Mouse (Mus musculus) stomach, postnatal 0 days (tissue): Measurements from ENCODE around the gene Bloc1s4.

Source experiments
- CTCF ChIP-seq: IDR thresholded peaks from 2 replicates; pipeline ENCODE4 v1.5.1; 2016; ENCODE audit warnings: antibody characterized with exemption, low read depth, mild to moderate bottlenecking, moderate library complexity
- EP300 ChIP-seq: optimal IDR thresholded peaks from 2 replicates; pipeline ENCODE3; 2016; ENCODE audit warnings: antibody characterized with exemption

DNA sequence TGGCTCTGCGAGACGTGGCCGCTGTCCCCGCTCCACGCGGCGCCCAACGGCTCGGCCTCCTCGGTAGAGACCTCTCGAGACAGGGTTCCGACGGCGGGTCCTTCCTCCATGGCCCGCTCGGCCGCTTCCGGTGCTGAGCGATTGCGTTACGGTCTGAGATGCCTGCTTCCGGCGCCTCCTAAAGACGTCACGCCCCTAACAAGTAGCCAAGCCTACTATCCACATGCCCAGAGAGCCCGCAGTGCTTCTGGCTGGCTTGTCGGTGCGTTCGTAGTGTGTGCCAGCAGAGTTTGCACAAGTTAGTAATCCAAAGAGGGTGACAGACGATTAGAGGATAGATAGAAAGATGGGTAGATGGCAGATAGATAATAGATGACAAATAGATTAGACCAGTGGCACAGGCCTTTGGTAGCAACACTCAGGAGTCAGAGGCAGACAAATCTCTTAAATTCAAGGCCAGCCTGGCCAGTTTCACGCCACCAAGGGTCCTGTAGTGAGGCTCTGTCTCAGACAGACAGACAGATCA lies at the start of gene Bloc1s4:
- TF ChIP-seq CTCF (no peak), EP300 (no peak)
